Mouse (Mus musculus): ENCODE measurements at regions not wholly inside any gene's neighbourhood (a gene's known extent, or its start where the extent isn't known, plus 50 kb on each side); places are given as distances from the start of the nearest gene placed in this dataset.

DNA sequence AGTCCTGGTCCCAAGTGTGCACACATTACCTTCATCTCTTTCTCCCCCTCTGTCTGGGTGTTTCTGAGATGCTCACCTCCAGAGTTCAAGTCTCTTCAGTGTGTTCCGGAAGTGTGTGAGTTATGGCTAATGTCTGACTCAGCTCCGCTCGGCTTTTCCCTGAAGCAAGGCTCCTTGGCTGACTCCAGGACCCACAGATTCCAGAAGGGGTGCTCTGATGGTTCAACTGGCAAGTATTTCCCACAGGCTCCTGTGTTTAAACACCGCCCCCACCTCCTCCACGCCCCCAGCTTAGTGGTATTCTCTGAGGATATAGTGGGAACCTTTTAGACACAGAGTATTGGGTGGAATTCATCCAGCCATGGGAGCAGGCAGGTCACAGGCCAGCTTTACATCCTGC lies 441.8 kb upstream of the Tbx3 start:
- TF ChIP-seq CTCF (IDR thresholded peaks at IDR 0.05; ENCODE audit: control insufficient read depth, insufficient read depth, insufficient read length) (no peak), MYOD1 (IDR thresholded peaks at IDR 0.05; ENCODE audit: control insufficient read depth, insufficient read length, low read depth) (no peak), MAX (IDR thresholded peaks at IDR 0.05) (no peak), MYOG (IDR thresholded peaks at IDR 0.05; ENCODE audit: control insufficient read depth, extremely low read depth, insufficient read length) (no peak)
